Mouse (Mus musculus) v-Abl transformed pro-B cells (cell line): ENCODE data around the gene Kdm2a.
"Not testable (repeated sequence)": the region's sequence is repeated elsewhere in the genome, so short reads cannot be mapped to it uniquely, and the experiment has no call there.

Experiments
- in situ Hi-C, 2 experiments: fragments of 400-800 bp; cut with MboI; formaldehyde crosslinking; loops; one replicate each; pipeline ENCODE4 v1.15.1; 2025; ENCODE audit not compliant: unreplicated experiment in 2 of 2

Gene Kdm2a

DNA sequence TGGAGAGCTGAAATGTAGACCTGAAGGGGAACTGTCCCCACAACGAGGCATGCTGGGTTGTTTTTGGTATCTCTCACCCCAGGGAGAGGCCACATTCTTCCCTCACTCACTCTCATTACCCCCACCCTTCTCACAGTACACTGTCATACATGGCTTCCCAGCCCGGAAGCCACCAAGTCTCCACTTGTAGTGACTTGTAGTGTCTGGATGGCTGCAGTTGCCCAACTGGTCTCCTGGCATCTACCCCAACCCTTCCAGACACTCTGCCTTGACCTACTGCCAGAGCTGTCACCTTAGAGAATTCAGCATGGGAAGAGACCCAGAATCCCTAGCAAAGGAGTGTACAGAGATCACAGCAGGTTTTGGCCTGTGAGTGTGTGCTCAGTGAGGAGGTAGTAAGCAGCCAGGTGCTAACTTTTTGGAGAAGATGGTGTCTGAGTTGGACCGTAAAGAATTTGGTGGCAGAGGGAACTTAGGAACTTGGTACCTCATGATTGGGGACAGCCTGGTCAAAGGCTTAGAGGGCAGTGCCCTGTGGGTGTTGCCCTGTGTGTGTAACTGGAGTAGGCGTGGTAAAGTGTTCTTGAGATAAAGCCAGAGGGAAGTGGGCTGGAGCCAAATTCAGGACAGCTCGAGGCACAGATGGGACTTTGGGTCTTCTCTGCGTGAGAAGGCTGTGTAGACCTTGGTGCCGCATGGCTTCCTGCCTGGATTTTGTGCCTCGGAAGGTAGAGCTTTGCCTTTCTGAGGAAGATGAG, 22.2 kb upstream of the Kdm2a start:
- in situ Hi-C loops, result loop anchor here in 1 of 2 experiments (25.0 kb wide), 1 partner anchor 333 kb away; the partner anchor contains the start of genes Cabp2, Cdk2ap2 and Pitpnm1

DNA sequence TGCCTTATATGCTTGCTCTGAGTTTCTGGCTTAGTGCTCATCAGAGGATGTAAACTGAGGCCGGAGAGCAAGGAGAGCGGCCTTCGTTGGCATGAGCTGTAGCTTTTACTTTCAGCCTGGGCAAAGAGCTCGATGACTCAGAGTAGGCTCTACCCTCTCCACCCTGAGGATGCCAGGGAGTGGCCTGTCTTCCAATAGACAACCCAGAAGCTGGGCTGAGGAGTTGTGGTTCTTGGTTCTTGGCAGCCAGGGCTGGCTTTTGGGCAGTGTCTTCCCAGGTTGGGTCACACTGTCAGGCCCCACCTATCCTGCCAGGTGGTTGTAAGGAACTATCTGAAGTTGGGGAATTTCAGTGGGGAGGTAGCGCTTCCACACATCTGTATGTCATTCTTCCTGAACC, 21.6 kb upstream of the Kdm2a start:
- in situ Hi-C loops, result loop anchor here (5.0 to 25.0 kb wide), 4 partner anchors 87 to 332 kb away; partner anchors contain the start of genes Cabp2 (in 1 of the 2), Cdk2ap2 (in 1 of the 2), Pitpnm1 (in 1 of the 2) and Ssh3 (in 1 of the 2)

DNA sequence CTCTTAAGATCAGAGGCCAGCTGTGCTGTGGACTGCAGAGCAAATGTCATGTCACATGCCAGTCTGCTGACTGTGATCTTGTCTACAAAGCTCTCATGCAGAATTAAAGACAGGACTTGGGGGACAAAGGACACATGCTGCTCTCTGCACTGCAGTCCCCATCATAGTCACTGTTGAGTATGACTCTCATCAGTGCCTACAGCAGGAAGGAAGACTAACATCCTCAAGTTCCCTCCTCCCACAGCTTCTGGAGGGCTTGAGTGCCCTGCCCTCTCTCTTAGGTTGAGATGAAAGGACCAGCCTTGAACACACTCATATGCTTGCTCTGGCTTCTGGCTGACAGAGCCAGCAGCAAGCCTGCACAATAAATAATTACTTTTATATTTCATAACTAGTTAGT, 19.6 kb upstream of the Kdm2a start:
- in situ Hi-C loops, result loop anchor here (5.0 to 25.0 kb wide), 4 partner anchors 85 to 330 kb away; partner anchors contain the start of genes Cabp2 (in 1 of the 2), Cdk2ap2 (in 1 of the 2), Pitpnm1 (in 1 of the 2) and Ssh3 (in 1 of the 2)

DNA sequence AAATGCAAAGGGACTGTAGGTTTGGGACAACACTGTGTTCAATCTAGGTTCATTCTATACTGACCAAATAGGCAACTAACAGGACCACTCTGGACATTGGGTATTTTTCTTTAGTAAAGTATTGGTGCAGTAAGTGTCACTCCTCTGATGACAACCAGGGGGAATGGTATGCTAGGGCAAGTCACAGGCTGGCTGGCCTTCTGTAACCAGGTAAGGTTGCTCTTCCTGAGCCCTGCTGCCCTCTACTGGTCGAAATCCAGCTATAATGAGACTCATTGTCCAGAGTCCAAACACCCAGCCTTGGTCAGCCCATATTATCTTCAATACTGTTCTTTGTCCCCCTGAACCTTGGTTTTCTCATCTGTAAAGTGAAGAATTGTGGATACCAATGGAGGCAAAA, 19.1 kb upstream of the Kdm2a start:
- in situ Hi-C loops, result loop anchor here (5.0 to 25.0 kb wide), 4 partner anchors 85 to 330 kb away; partner anchors contain the start of genes Cabp2 (in 1 of the 2), Cdk2ap2 (in 1 of the 2), Pitpnm1 (in 1 of the 2) and Ssh3 (in 1 of the 2)

DNA sequence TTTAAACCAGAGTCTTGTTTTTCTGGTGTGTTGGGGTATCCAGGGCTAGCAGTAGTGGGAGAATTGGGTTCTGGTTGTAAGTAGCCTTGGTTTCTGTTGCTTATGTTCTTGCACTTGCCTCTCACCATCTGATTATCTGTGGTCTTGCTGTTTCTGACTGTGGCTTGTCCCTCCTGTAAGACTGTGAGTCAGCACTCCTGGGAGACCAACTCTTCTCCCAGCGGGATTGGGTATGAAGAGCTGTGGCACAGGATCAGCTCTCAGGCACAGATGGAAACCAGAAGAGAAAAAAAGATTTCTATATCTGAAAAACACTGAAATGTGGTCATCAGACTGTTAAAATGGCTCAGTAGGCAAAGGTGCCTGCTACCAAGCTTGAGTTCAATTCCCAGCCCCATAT, 16.5 kb upstream of the Kdm2a start:
- in situ Hi-C loops, result loop anchor here (5.0 to 25.0 kb wide), 4 partner anchors 82 to 327 kb away; partner anchors contain the start of genes Cabp2 (in 1 of the 2), Cdk2ap2 (in 1 of the 2), Pitpnm1 (in 1 of the 2) and Ssh3 (in 1 of the 2)

DNA sequence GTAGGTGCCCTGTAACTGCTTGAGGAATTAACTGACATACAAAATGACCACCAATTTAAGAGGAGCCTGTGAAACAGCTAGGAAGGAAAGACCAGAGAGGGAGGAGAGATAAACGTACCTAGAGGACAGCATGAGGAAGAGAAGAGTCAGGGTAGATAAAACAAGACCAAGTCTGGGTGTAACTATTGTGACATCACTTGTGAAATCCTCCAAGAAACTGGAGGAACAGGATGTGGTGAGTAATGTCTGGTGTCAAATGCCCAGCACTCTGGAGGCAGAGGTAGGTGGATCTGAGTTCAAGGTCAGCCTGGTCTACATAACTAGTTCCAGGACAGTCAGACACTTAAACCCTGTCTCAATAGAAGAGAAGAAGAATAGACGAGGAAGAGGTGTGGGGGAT, 11.0 kb upstream of the Kdm2a start:
- in situ Hi-C loops, result loop anchor here in 1 of 2 experiments (25.0 kb wide), 1 partner anchor 322 kb away; the partner anchor contains the start of genes Cabp2, Cdk2ap2 and Pitpnm1

DNA sequence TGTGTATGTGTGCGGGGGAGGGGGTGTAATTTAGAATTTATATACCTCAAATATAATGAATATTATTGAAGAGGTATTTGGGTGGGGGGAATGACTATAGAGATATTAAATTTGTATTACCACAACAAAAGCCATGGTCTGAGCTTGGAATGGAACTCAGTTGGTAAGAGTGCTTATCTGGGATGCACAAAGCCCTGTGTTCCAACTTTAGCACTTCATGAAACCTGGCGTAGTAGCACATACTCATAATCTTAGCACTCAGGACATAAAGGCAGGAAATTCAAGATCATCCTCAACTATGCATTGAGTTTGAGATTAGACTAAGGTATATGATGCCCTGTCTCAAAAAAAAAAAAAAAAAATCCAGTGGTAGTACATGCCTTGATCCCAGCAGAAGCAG, 6.8 kb upstream of the Kdm2a start:
- in situ Hi-C loops, result loop anchor here in 1 of 2 experiments (25.0 kb wide), 1 partner anchor 318 kb away; the partner anchor contains the start of genes Cabp2, Cdk2ap2 and Pitpnm1

DNA sequence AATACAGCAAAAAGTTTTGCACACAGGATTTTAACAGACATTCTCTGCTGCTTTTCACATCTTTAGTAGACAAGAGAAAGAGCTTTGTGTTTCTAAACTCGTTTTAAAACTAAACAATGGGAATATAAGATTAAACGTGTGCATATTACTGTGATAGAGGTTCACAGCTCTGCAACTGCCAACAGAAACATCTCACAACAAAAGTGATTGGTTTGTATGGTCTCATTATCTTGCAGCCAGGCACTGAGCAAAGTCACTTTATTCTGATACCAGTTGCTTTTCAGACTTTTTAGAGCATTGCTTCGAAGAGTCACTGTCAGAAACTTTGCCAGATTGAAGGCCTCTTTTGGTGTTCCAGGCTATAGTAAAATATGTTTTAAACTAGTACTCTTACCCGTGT, 874 bp upstream of the Kdm2a start:
- in situ Hi-C loops, result no loop called here

DNA sequence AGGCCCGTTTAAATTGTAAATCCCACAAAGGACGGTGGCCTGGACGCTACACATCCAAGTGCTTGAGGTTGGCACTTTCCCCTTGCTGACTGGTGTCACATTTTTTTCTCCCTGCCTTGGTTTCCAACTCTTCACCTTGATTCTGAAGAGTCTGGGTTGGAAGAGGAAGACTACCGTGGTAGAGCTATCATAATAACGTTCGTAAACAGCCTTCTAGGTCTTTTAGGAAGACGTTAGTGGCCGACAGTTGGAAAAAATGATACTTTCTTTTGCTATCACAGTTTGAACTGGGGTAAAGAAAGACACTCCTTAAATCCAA, 504 bp upstream of the Kdm2a start:
- in situ Hi-C loops, result no loop called here

DNA sequence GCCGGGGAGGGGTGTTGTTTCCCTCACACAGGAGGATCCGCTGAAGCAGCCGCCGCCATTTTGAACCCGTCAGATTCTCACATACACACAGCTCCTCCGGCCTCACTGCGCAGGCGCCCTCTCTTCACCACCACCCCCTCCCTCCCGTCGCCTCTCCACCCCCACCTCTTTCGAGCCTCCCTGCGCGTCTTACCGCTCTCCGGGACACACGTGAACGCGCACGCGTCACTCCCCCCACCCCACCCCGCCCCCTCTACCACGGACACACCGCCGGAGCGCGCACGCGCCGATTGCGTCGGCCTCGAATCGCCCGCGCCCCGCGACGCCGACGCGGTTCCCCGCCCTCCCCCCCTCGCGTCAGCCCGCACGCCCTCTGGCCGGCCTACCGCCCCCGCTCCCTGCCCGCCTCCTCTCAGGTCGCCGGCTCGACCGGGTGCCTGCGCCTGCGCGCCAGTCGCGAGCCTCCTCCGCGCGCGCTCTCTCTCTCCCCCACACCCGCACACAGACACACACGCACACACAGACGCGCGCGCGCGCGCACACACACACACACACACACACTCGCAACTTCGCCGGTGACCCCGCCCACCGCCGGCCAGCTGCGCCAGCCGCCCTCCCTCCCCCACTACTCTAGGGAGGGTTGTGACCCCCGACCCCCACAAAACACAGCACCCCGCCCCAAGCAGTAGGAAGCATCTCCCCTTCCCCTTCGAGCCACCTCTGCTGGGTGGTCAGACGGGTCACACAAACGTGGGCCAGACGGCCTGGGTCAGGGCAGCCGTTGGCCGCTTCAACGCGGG, 887 bp downstream of the Kdm2a start:
- in situ Hi-C loops, result no loop called here

DNA sequence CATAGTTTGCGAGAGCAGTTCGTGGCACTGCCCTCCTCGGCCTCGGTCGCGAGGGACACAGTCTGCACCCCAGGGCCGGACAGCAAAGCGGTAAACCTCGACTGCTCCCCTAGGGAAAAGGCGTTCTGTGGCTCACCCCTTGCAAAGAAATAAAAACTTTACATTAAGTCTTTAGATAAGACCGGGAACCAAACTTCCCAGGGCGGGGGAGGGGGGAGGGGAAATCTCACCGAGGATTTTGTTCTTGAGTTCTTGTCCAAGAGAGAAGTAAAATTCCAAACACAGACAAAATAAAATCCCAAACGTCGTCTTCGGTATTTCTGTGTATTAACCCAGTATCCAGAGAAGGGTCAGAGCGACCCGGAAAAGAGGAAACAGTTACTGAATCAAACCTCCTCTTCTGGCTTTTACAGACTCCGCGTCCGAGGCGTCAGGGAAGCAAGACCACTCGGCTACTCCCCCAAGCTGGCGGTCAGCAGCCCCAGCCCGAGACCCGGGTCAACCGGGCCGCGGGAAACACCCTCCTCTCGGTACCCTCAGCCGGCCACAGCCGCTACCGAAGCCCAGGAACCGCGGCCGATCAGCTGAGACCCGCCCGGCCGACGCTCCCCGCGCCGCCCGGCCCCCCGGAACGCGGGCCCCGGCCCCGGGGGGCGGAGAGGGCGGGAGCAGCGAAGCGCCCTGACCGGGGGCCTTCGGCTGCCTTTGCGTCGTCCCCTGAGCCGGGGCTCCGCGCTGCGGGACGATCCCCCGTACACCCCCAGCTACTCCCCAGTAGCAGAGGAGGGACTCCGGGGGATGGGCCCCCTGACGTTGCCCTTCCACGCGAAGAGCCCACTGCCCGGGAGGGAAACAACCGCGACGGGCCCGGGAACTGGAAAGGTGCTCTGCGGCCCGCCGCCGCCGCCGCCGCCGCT, 1.7 kb downstream of the Kdm2a start:
- in situ Hi-C loops, result no loop called here

DNA sequence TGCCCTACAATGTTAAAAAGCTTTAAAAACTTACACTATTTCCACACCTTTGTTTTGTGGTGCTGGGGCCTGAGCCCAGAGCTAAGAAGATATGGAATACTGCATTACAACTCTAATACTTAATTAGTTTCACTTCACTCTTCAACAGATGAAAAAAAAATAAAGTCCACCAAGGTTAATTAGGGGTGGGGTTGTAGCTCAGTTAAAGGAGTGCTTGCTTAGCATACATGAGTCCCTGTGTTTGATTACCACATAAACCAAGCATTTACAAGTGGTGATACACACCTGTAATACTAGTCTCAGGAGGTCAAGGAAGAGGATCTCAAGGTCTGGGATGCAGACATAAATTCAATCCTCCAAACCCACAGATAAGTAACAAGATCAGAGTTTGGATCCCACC, 10.8 kb downstream of the Kdm2a start:
- in situ Hi-C loops, result no loop called here

DNA sequence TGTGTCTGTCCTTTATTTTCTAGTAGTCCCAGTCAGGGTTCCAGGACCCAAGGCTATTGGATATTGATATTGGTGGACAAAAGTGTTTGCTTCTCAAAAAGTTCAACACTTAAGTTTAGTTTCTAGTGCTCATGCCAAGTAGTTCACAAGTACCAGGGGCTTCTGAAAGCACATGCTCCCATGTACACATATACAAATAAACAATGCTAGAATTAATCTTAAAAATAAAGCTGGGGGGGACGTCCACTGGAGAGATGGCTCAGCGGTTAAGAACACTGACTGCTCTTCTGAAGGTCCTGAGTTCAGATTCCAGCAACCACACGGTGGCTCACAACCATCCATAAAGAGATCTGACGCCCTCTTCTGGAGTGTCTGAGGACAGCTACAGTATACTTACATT, 13.1 kb downstream of the Kdm2a start:
- in situ Hi-C loops, result no loop called here

DNA sequence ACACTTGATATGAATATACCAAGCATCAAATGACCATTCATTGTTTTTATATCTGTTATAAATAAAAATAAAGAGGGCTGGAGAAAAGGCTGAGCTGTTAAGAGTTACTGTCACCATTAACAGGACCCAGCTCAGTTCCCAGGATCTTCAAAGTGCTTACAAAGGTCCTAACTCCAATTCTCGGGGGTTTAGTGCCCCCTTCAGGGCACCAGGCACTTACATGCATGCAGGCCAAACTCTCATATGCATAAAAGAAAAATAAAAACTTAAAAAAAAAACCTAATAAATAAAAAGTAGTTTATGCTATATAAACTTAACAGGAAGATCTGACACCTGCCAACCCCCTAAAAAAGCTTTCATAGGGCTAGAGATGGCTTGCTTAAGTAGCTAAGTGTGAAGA, 13.8 kb downstream of the Kdm2a start:
- in situ Hi-C loops, result no loop called here

DNA sequence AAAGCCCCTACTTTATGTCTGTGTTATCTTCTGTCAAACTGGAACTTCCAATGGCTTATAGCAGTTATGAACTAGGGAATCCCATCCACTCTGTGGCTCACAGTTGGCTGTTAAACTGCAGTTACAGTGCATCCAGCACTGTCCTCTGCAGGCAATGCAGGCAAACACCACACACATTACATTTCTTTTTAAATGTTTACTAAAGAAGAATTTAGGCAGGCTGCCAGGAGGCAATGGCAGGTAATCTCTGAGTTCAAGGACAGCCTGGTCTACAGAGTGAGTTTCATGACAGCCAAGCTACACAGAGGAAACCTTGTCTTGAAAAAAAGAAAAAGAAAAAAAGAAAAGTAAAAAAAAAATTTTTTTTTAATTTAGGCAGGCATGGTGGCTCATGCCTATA, 14.8 kb downstream of the Kdm2a start:
- in situ Hi-C loops, result no loop called here

DNA sequence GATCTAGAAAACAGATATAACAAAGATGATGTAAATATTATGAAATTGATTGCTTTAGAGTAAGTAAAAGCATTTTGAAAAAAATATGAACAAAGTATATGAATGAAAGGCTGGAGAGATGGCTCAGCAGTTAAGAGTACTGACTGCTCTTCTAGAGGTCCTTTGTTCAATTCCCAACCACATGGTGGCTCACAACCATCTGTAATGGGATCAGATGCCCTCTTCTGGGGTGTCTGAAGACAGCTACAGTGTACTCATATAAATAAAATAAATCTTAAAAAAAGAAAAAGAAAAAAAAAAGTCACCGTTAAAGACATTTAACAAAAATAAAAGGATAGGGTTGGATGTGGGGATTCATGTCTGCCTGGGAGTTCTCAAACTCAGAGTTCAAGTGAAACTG, 15.8 kb downstream of the Kdm2a start:
- in situ Hi-C loops, result not testable (repeated sequence)

DNA sequence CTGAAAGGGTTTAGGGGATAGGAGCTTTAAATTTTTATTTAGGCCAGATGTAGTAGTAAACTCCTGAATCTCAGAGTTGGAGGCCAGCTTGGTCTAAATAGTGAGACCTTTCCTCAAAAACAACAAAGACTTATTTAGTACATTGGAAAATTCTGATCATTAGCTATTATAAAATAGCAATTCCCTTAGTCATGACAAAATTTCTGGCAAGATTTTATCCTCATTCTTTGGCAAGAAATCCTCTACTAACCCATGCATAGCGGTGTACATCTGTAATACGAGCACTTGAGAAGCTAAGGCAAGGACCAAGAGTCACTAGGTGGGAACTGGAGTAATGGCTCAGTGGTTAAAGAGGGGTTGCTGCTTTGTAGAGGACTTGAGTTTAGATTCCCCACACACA, 27.4 kb downstream of the Kdm2a start:
- in situ Hi-C loops, result no loop called here

DNA sequence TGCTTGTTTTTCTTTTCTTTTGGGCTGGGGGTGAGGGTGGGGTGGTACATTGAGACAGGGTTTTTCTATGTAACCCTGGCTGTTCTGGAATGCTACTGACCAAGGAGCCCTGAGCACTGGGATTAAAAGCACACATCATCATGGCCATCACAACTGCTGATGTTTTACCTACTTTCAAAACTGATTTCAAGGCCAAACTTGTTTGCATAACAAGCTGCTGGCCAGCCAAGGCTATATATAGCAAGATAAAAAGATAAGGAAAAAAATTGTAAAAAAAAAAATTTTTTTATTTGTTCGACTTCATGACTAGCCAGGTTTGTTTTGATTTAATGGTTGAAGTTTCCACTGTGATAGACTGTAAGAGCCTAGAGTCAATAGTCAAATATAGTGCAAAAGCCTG, 27.8 kb downstream of the Kdm2a start:
- in situ Hi-C loops, result no loop called here

DNA sequence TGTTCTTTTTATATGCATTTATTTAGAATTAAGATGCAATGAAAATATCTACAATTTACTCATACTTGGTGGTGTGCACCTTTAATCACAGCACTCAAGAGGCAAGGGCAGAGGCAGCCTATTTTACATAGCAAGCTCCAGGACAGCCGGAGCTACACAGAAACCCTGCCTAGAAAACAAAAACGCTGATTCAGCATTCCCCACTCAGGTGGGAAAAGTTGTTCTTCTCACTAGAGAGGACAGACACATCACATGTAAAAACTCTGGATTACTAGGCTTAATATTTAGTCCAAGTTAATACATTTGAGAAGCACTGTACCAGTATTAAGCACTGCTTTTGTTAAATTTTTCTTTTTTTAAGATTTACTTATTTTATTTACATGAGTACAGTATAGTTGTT, 48.6 kb downstream of the Kdm2a start:
- in situ Hi-C loops, result no loop called here

DNA sequence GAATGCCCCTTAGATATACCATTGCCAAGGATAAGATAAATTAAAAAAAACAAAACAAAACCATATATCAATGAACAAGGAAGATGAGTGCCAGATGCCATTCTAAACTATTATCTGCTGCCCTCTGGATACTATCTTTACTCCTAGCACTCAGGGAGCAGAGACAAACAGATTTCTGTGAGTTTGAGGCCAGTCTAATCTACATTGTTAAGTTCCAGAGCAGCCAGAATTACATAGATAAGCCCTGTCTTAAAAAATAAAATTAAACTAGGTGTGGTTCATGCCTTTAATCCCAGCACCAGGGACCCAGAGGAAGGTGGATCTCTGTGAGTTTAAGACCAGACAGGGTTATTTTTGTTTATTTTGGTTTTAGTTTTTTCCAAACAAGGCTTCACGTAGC, 51.6 kb downstream of the Kdm2a start:
- in situ Hi-C loops, result no loop called here
